Mouse (Mus musculus) gonadal fat pad, adult 2 months (tissue): Measurements from ENCODE around the gene Unkl. TPM values are rescaled to one million over a fixed set of nuclear protein-coding genes. Genes with fewer than 3 reads are reported as not detected.
"Not testable (repeated sequence)": the region's sequence is repeated elsewhere in the genome, so short reads cannot be mapped to it uniquely, and the experiment has no call there.

Experiments
- DNase-seq: peaks from one replicate; pipeline ENCODE4 v3.0.0-alpha.2; 2012; ENCODE audit warnings: low read depth
- polyA plus RNA-seq: library from polyadenylated mRNA; depleted of rRNA; stranded (reverse); fragments of >200 nt; gene quantifications from 2 replicates; pipeline ENCODE4 v1.2.3, GENCODE M21; 2012

Gene Unkl
- polyA plus RNA-seq, 1 experiment = 17.1 TPM

DNA sequence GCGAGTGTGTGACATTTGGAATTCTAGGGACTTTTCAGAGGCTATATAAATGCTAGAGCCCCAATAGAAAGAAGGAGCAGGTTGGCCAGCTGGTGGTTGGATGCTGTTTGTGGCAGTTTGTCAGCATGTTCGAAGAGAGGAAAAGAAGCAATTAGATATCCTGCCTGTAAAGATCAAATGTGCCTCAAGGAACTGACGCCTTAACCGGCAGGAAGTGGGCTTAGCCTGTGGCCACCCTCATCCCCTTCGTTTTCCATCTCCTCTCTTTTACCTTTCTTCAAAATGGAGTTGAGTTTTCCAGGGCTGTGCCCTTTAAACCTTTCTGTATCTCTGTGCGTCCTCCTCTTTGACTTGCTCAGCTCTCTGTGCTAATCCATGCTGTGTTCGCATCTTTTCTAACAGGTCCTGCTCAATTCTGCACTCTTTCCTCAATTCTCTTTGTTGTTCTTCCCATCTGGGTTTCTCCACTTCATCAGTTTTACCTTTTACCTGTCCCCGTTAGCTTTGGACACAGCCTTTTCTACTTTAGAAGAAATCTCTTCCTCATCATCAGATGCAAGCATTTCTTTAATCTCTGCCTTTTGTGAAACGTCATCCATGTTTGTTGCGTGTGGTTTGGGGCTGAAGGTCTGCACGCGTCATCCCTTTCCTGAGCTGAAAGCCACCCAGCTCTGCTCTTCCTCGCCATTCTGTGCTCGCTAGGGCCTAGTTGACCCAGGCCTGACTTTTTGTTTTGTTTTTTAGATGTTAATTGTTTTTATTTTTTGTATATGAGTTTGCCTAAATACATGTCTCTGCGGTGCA lies 31.5 kb downstream of the Unkl start:
- DNase-seq = no peak

DNA sequence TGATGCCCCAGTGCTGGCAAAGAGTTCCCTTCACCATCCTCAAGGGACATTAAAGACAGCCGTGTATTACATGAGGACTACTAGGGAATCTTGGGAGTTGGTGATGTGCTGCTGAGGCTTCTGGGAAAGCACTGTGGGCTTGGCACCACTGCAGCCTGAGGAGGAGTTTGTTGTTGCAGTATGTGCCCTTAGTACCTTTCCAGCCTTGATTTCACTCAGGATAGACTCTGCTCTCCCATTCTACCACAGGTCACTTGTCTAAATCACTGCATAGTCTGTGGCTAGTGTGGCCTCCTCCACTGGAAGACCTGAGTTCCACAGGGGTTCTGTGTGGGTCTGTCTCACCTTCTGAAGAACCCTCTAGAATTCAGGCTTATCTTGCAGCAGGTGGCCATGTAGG lies 32.5 kb downstream of the Unkl start:
- no peak for DNase-seq

- no peak for DNase-seq
Measured at GRCm38 (mm10) chr17:25221821-25222503, 33.8 kb downstream of the Unkl start.

- not testable (repeated sequence) for DNase-seq
Measured at GRCm38 (mm10) chr17:25222504-25222940, 34.3 kb downstream of the Unkl start.

- no peak for DNase-seq
Measured at GRCm38 (mm10) chr17:25222951-25223601, 34.9 kb downstream of the Unkl start.

DNA sequence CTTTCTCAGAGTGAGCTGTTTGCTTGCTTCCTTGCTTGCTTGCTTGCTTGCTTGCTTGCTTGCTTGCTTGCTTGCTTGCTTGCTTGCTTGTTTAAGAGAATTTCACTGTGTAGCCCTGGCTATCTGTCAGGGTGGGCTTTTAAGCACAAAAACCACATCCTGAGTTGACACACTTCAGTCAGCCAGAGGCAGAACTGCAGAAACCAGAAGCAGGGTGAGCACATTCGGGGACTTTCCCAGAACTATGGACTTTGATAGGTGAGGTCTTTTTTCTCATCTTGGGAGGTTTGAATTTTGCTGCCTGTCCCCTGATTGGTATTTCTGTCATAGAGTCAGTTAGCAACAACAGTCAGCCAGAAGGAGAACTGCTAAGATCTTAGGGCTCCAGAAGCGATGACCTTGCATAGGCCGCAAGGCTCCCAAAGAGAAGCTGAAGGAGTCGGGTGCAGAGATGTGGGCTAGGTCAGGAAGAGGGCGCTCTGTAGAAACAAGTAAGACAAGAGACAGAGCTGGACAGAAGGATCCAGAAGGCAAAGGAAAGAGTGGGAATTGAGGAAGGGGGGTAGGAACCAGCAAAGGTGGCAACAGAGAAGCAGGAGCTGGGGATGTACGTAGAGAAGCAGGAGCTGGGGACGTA lies 36.5 kb downstream of the Unkl start:
- DNase-seq = no peak

DNA sequence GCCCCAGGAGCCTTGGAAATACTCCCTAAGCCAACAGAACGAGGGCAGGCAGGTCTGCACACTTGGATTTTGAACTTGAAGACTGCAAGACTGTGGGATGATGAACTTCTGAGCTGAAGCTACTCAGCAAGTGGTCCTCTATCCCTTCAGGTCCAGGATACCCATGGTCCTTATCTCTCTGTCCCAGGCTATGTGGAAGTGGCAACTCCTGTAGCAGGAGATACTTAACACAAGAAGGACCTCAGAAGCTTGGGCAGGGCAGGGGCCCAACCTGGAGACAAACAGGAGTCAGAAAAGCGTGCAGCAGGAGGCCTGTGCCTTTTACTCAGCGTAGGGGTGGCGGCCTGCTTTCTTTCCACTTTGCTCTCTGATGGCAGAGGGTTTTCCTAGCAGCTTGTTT lies 37.5 kb downstream of the Unkl start:
- no peak for DNase-seq

DNA sequence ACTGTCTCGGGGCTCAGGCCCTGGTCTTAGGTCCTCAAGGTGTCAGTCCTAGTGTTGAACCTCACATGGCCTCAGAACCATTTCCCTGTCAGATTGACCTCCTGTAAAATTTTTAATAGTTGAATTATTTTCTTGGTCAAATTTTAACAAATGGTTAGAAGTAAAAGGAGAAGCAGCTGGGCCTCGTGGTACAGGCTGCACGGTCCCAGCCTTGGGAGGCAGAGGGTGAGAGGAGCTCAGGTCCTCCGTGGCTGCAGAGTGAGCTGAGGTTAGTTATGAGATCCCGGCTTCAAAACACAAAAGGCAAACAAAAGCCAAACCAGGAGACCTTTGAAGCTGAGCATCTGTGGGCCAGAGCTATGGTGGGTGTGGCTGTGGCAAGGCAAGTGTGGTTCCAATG lies 39.8 kb downstream of the Unkl start:
- DNase-seq = no peak

DNA sequence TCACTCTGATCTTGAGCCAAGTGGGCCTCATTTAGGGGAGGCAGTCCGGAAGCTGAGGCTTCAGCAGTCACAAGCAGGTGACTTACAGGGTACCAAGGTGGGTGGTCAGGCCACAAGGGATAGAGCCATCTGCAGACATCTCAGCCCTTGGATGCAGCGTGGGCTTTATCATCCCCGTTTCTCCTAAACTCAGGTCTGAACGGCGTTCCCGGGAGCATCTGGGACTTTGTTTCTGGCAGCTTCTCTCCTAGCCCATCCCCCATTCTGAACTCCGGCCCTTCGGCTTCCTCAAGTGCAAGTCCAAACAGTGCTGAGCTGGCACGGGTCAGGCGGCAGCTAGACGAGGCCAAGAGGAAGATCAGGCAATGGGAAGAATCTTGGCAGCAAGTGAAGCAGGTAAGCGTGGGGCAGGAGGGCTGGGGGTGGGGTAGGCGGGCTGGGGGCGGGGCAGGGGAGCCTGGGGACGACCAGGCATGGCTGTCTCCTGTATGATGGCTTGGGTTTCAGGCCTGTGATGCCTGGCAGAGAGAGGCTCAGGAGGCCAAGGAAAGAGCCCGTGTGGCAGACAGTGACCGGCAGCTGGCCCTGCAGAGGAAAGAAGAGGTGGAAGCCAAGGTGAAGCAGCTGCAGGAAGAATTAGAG lies 41.9 kb downstream of the Unkl start:
- not testable (repeated sequence) for DNase-seq

GRCm38 (mm10) chr17:25230700-25231099 lies 42.5 kb downstream of the Unkl start:
- DNase-seq = no peak

GRCm38 (mm10) chr17:25231621-25232020 lies 43.4 kb downstream of the Unkl start:
- not testable (repeated sequence) for DNase-seq

- no peak for DNase-seq
Measured at GRCm38 (mm10) chr17:25235635-25236034, 47.4 kb downstream of the Unkl start.

DNA sequence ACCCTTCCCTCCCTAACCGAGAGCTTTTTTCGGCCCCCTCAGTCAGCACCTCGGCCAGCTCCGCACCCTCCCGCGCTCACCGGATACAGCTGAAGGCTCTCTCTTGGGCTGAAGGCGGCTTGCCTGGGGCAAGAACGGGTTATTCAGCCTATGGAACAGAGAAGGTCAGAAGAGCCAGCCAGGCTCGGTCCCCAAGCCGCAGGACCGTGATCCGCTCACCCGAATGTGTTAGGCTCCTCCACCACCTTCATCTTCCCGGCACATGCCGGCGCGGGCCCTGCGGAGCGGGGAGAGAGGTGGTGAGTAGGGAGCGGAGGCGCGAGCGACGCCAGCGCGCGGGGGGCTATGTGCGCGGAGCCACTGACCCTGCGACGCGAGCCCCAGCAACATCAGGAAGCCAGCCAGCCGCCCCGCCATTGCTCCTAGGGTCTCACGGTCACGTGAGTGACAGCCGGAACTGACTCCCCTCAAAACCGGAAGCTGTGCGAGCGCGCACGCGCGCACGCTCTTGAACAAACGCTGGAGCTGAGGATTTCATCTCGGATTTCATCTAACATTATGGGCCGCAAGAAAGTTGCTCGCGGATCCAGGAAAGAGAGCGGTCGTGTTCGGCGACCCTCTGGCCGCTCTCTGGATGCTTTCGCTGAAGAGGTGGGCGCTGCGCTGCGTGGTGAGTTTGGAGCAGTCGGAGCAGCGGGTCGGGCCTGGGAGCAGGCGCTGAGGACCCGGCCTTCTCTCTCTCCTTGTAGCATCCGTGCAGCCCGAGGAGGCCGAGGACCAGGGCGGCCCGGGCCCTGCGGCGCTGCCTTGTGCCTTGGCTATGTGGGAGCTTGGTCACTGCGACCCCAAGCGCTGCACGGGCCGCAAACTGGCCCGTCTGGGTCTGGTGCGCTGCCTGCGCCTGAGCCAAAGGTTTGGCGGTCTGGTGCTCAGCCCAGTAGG lies 51.8 kb downstream of the Unkl start, which contains the start of the genes Gnptg and Tsr3:
Gene Gnptg, minus strand, starts transcription at position 430 of the 942 bp plus-strand sequence.
Gene Tsr3, plus strand, starts transcription at position 476 of the 942 bp plus-strand sequence.
- no peak for DNase-seq

- DNase-seq = no peak
Measured at GRCm38 (mm10) chr17:25243131-25243780, 55.1 kb downstream of the Unkl start.

DNA sequence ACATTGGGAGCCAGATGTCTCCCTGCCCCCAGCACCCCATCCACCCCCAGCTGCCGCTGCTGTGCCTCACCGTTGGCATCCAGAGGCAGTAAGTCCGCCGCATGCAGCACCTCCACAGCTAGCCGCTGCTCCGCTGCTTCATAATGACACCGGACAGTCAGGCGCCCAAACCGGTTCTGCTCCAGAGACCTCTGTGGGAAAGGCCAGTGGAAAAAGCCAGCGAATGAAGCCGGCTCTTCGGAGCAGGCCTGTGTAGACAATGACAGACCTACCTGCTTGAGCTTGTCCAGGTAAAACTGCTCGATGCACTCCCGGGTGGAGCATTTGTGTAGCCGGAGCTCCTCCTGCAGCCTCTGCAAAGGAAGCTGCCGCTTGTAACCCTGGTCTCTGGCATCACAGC lies 56.0 kb downstream of the Unkl start:
- DNase-seq = no peak

DNA sequence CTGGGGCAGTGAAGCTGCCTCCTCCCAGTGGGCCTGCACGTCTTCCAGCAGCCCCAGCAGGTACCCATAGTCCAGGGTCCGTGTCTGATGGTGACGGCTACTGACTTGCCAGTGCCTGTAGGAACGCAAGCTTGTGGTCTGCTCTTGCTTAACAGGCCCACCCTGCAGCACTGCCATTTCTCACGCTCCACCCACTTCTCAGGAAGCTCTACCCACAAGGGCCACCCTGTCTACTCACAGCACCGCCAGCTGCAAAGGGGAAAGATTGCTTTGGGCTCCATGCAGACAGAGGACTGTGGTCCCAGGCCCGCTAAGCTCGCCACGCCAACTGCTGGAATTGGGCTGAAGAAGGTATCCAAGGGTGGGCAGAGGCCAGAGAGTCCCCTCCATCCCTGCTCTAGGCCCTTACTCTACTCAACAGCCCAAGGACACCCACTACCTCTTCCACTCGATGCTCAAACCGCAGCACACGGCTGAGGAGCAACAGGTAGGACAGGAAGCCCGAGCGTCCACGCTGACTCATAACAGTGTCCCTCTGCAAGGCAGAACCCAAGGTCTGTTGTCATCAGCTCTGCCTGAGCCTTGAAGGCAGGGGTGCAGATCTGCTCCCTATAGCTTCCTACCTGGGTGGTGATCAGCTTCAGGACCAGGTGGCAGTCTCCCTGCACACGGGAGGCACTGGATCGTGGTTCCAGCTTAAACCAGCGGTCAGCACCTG lies 60.0 kb downstream of the Unkl start:
- DNase-seq = no peak

DNA sequence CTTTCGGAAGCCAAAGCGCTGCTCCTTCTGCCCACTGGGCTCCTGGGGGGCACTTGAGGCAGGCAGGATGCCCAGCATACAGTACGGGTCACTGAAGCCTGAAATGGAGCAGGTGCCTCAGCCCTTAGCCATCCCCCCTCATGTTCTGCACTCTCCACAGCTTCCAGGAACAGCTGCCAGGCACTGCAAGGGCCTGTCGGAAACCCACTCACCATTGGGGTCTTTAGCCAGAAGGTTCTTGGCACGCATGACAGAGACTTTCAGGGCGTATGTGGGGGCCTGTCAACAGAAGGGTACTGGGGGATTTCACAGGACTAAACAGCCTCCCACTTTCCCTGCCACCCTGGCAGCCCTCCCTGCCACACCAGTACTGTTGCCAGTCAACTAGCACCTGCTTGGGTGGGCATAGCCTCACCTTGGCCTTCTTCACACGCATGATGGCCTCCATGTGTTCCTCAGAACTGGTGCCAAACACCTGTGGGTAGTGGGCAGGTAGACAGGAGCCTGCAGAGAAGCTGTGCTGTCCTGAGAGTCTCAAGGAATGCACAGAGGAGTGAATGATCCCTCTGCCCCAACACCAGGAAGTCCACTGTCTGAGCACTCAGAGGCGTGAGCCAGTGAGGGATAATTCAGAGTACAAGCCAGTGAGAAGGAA lies 62.1 kb downstream of the Unkl start:
- DNase-seq = no peak

DNA sequence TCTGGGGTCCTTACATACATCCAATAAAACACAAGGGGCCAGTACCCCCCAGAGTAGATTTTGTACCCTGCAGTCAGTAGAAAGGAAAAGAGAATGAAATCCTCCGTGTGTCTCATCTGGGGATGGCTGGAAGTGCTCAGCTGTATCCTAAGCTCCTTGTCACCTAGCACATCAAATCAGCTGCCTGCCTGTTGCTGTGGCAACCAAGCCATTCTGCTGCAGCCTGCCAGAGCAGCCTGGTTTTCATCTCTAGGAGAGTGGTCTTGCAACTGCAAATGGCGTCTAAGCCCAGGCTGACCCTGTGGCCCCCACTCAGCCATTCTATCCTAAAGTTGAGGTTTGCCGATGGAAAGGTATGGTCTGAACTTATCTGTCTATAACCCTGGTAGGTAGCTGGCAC lies 64.4 kb downstream of the Unkl start:
- no peak for DNase-seq

GRCm38 (mm10) chr17:25253760-25254159 lies 65.6 kb downstream of the Unkl start:
- no peak for DNase-seq
